Mouse (Mus musculus) kidney, adult 2 months (tissue): Measurements from ENCODE around the gene Ntn5. TPM values are rescaled to one million over a fixed set of nuclear protein-coding genes. Genes with fewer than 3 reads are reported as not detected.
A peak's percentile ranks its signal among the peaks of the same experiment; 100 is the strongest.

Experiments
- DNase-seq: peaks from one replicate; pipeline ENCODE4 v3.0.0; 2021
- H3K27ac ChIP-seq: fragments of 200-500 bp; 2 replicates; pipeline ENCODE4 v1.5.1; 2012; ENCODE audit warnings: low read depth, low read length, control low read depth, inconsistent platforms; ENCODE audit not compliant: insufficient read depth
- H3K27me3 ChIP-seq: fragments of 200-500 bp; replicated peaks from 2 replicates; pipeline ENCODE4 v1.6.1; 2012; ENCODE audit warnings: mild to moderate bottlenecking, moderate library complexity, low read length, inconsistent platforms; ENCODE audit not compliant: control insufficient read depth, insufficient read depth
- H3K36me3 ChIP-seq: fragments of 200-500 bp; 2 replicates; pipeline ENCODE4 v1.6.1; 2012; ENCODE audit warnings: mild to moderate bottlenecking, moderate library complexity, low read length, inconsistent platforms; ENCODE audit not compliant: control insufficient read depth, insufficient read depth
- H3K4me1 ChIP-seq: fragments of 200-500 bp; 2 replicates; pipeline ENCODE4 v1.6.1; 2011; ENCODE audit warnings: low read length; ENCODE audit not compliant: control insufficient read depth, insufficient read depth
- H3K4me3 ChIP-seq: fragments of 200-500 bp; 2 replicates; pipeline ENCODE4 v1.5.1; 2011; ENCODE audit warnings: mild to moderate bottlenecking, low read depth, low read length, control low read depth; ENCODE audit not compliant: insufficient read depth
- CTCF ChIP-seq: fragments of 200-500 bp; conservative IDR thresholded peaks from 2 replicates; pipeline ENCODE4 v1.5.1; 2011; ENCODE audit warnings: low read depth, mild to moderate bottlenecking, control low read depth, low read length, moderate library complexity, mixed read lengths; ENCODE audit not compliant: insufficient read depth, insufficient read length
- POLR2A ChIP-seq: fragments of 200-500 bp; IDR thresholded peaks from one replicate; pipeline ENCODE4 v1.6.1; 2011; ENCODE audit warnings: low read depth, low read length, control low read depth
- WGBS: fragments of 180-500 bp; shearing (Covaris S2); methylation state at CpG from one replicate; pipeline ENCODE4 v1.1.7; 2018; 5-methylcytosine and 5-hydroxymethylcytosine counted together
- polyA plus RNA-seq: library from polyadenylated mRNA; depleted of rRNA; stranded (reverse); fragments of >200 nt; gene quantifications from 2 replicates; pipeline ENCODE4 v1.2.3, GENCODE M21; 2012

Gene Ntn5
- polyA plus RNA-seq, 1 experiment, result 0.09 TPM

GRCm38 (mm10) chr7:45723301-45723700 lies 39.5 kb downstream of the Ntn5 start:
- WGBS, result 77% methylated on average over 4 of the region's 4 CpGs
- no peak for DNase-seq
- Histone ChIP-seq H3K27ac (no peak overlapping the region), H3K4me1 (0 out of 2 replicates have a peak, but pooled peaks cover 4% of the 10 kb centered on the region), H3K4me3 (no peak overlapping the region), H3K36me3 (no peaks in the 10 kb centered on the region; the same call in 1 of the 2 replicates), H3K27me3 (no peaks in the 10 kb centered on the region)
- no peak for TF ChIP-seq POLR2A
- TF ChIP-seq CTCF, result no peak

- TF ChIP-seq CTCF (no peak), POLR2A (no peak)
- WGBS, result 93% methylated on average over 14 of the region's 14 CpGs
- H3K4me1 ChIP-seq, result 0 out of 2 replicates have a peak, but pooled peaks cover 4% of the 10 kb centered on the region
- no peak for DNase-seq
- H3K27ac ChIP-seq, result no peak overlapping the region
- H3K27me3 ChIP-seq, result no peaks in the 10 kb centered on the region
- H3K36me3 ChIP-seq, result no peaks in the 10 kb centered on the region; the same call in 1 of the 2 replicates
- H3K4me3 ChIP-seq, result no peak overlapping the region
These were observed 40.0 kb downstream of the Ntn5 start for GRCm38 (mm10) chr7:45723781-45724180.

GRCm38 (mm10) chr7:45725151-45725550 lies 41.3 kb downstream of the Ntn5 start:
- Histone ChIP-seq H3K4me1 (no peaks in the 10 kb centered on the region), H3K27me3 (no peaks in the 10 kb centered on the region), H3K36me3 (no peaks in the 10 kb centered on the region), H3K4me3 (no peak overlapping the region), H3K27ac (no peak overlapping the region)
- no peak for DNase-seq
- WGBS, result 94% methylated on average over 9 of the region's 9 CpGs
- no peak for TF ChIP-seq POLR2A
- TF ChIP-seq CTCF, result no peak

- Histone ChIP-seq H3K27ac (no peak within 1 kb of the TSS), H3K27me3 (no peaks in the 10 kb centered on the region), H3K36me3 (no peaks in the 10 kb centered on the region), H3K4me1 (no peaks in the 10 kb centered on the region), H3K4me3 (no peak within 1 kb of the TSS)
- DNase-seq, result no peak
- TF ChIP-seq POLR2A, result no peak
- TF ChIP-seq CTCF, result no peak
- 86% methylated on average over 11 of the region's 11 CpGs for WGBS
These were observed 41.9 kb downstream of the Ntn5 start, which contains the start of gene Spaca4 for GRCm38 (mm10) chr7:45725713-45726112. Gene Spaca4 (minus strand): TSS chr7:45725813.

GRCm38 (mm10) chr7:45726419-45726818 lies 42.6 kb downstream of the Ntn5 start:
- H3K27me3 ChIP-seq, result no peaks in the 10 kb centered on the region
- 91% methylated on average over 10 of the region's 10 CpGs for WGBS
- no peak for DNase-seq
- no peak for TF ChIP-seq CTCF
- no peak for TF ChIP-seq POLR2A
- no peak overlapping the region for H3K27ac ChIP-seq
- no peaks in the 10 kb centered on the region for H3K4me1 ChIP-seq
- H3K4me3 ChIP-seq, result no peak overlapping the region
- H3K36me3 ChIP-seq, result no peaks in the 10 kb centered on the region

GRCm38 (mm10) chr7:45727625-45728024 lies 43.8 kb downstream of the Ntn5 start:
- no peak overlapping the region for H3K4me3 ChIP-seq
- H3K36me3 ChIP-seq, result no peaks in the 10 kb centered on the region
- no peak for DNase-seq
- H3K4me1 ChIP-seq, result no peaks in the 10 kb centered on the region
- no peaks in the 10 kb centered on the region for H3K27me3 ChIP-seq
- TF ChIP-seq POLR2A, result no peak
- no peak for TF ChIP-seq CTCF
- WGBS, result 65% methylated on average over 3 of the region's 3 CpGs
- no peak overlapping the region for H3K27ac ChIP-seq

GRCm38 (mm10) chr7:45730727-45731431 lies 47.1 kb downstream of the Ntn5 start:
- TF ChIP-seq CTCF (peak; percentile 39), POLR2A (no peak)
- Histone ChIP-seq H3K36me3 (no peaks in the 10 kb centered on the region), H3K27me3 (no peaks in the 10 kb centered on the region), H3K27ac (no peak overlapping the region), H3K4me1 (no peaks in the 10 kb centered on the region), H3K4me3 (no peak overlapping the region)
- peak; percentile 61 for DNase-seq
- 27% methylated on average over 16 of the region's 16 CpGs for WGBS
